Mouse (Mus musculus) testis, adult 2 months (tissue): Measurements from ENCODE around the gene Nwd2. TPM values are rescaled to one million over a fixed set of nuclear protein-coding genes. Genes with fewer than 3 reads are reported as not detected.

Source experiments
- H3K27ac ChIP-seq: fragments of 200-500 bp; 2 replicates; pipeline ENCODE4 v1.5.1; 2012; ENCODE audit warnings: low read depth, low read length; ENCODE audit not compliant: control insufficient read depth, insufficient read depth
- H3K27me3 ChIP-seq: fragments of 200-500 bp; 2 replicates; pipeline ENCODE4 v1.6.1; 2012; ENCODE audit warnings: mild to moderate bottlenecking, low read length, moderate library complexity; ENCODE audit not compliant: control insufficient read depth, insufficient read depth
- H3K36me3 ChIP-seq: fragments of 200-500 bp; 2 replicates; pipeline ENCODE4 v1.6.1; 2012; ENCODE audit warnings: mild to moderate bottlenecking, low read length; ENCODE audit not compliant: control insufficient read depth, insufficient read depth
- H3K4me1 ChIP-seq: fragments of 200-500 bp; 2 replicates; pipeline ENCODE4 v1.6.1; 2012; ENCODE audit warnings: low read length; ENCODE audit not compliant: control insufficient read depth, insufficient read depth
- H3K4me3 ChIP-seq: fragments of 200-500 bp; 2 replicates; pipeline ENCODE4 v1.5.1; 2012; ENCODE audit warnings: low read depth, mild to moderate bottlenecking, low read length, moderate library complexity, mixed read lengths; ENCODE audit not compliant: control insufficient read depth
- CTCF ChIP-seq: fragments of 200-500 bp; IDR thresholded peaks from 2 replicates; pipeline ENCODE4 v1.5.1; 2012; ENCODE audit warnings: low read depth, mild to moderate bottlenecking, inconsistent platforms, low read length, moderate library complexity; ENCODE audit not compliant: control insufficient read depth, insufficient read depth, insufficient replicate concordance
- POLR2A ChIP-seq: fragments of 200-500 bp; IDR thresholded peaks from 2 replicates; pipeline ENCODE4 v1.6.1; 2012; ENCODE audit warnings: low read depth, mild to moderate bottlenecking, inconsistent platforms, low read length, moderate library complexity; ENCODE audit not compliant: control insufficient read depth
- polyA plus RNA-seq: library from polyadenylated mRNA; depleted of rRNA; stranded (reverse); fragments of >200 nt; gene quantifications from 2 replicates; pipeline ENCODE4 v1.2.3, GENCODE M21; 2012

Gene Nwd2
- polyA plus RNA-seq, 1 experiment, result 0.84 TPM

GRCm38 (mm10) chr5:63755092-63755761, 106.3 kb downstream of the Nwd2 start:
- TF ChIP-seq CTCF (no peak), POLR2A (no peak)
- no peak overlapping the region for H3K27ac ChIP-seq
- H3K4me1 ChIP-seq, result no peaks in the 10 kb centered on the region
- no peaks in the 10 kb centered on the region for H3K27me3 ChIP-seq
- no peak overlapping the region for H3K4me3 ChIP-seq
- H3K36me3 ChIP-seq, result no peaks in the 10 kb centered on the region

DNA sequence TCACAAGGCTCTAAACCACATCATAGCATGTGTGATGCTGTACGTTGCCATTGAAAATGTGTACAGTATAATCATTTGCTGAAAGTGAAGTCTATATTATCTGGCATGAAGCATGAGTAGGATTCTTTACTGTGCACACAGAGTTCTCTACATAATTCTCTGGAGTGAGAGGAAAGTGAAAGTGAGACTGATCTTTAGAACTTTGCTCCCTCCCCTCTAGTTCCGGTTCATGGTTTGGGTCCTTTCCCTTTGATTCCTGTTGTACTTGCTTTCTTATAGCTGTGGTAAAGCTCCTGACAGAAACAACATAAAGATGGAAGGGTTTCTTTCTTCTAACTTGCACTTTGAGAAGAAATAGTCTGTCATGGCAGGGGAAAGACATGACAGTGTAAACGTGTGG, 107.0 kb downstream of the Nwd2 start:
- Histone ChIP-seq H3K27me3 (no peaks in the 10 kb centered on the region), H3K27ac (no peak overlapping the region), H3K36me3 (no peaks in the 10 kb centered on the region), H3K4me1 (no peaks in the 10 kb centered on the region), H3K4me3 (no peak overlapping the region)
- TF ChIP-seq POLR2A (no peak), CTCF (no peak)

GRCm38 (mm10) chr5:63765886-63766285, 117.0 kb downstream of the Nwd2 start:
- no peaks in the 10 kb centered on the region for H3K36me3 ChIP-seq
- TF ChIP-seq POLR2A, result no peak
- no peak for TF ChIP-seq CTCF
- no peak overlapping the region for H3K27ac ChIP-seq
- no peak overlapping the region for H3K4me3 ChIP-seq
- H3K27me3 ChIP-seq, result no peaks in the 10 kb centered on the region
- no peaks in the 10 kb centered on the region for H3K4me1 ChIP-seq

DNA sequence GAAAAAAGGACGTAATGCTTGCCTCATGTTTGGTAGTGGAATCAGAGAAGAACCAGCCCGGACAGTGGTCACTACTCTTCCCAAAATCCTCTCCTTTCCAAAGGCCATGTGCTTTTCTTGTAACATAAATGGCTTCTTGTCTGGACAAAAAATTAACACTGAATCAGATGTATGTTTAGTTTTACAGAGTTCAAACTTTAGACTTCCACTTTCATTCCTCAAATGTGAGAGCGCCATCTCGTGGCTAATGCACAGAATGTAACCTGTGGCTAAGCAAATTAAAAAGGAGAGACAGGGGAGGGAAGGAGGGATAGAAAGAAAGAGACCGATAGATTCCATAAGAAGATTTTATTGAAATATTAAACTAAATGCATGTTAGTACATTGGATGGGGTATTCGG, 117.8 kb downstream of the Nwd2 start:
- Histone ChIP-seq H3K4me1 (no peaks in the 10 kb centered on the region), H3K27me3 (no peaks in the 10 kb centered on the region), H3K36me3 (no peaks in the 10 kb centered on the region), H3K27ac (no peak overlapping the region), H3K4me3 (no peak overlapping the region)
- TF ChIP-seq POLR2A, result no peak
- no peak for TF ChIP-seq CTCF

GRCm38 (mm10) chr5:63767464-63767863, 118.6 kb downstream of the Nwd2 start:
- H3K36me3 ChIP-seq, result no peaks in the 10 kb centered on the region
- H3K4me3 ChIP-seq, result no peak overlapping the region
- H3K4me1 ChIP-seq, result no peaks in the 10 kb centered on the region
- TF ChIP-seq POLR2A (no peak), CTCF (no peak)
- H3K27me3 ChIP-seq, result no peaks in the 10 kb centered on the region
- no peak overlapping the region for H3K27ac ChIP-seq

DNA sequence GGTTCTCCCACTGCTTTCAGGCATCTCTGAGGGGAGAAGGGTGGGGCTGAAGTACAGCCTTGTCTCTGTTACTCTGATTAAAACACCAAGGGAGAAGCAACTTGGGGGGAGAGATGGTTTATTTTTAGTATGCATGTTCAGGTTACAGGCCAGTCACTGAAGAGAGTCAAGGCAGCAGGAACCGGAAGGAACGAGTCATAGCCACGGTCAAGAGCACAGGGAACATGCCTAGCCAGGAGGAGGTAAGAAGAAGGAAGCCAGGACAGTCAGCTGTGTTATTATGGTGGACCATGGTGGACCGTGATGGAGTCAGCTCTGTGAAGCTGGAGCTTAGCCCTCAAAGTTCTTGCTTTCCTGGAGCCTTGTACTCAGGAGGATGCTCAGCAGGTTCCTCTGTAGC, 119.3 kb downstream of the Nwd2 start:
- no peaks in the 10 kb centered on the region for H3K4me1 ChIP-seq
- no peaks in the 10 kb centered on the region for H3K36me3 ChIP-seq
- no peaks in the 10 kb centered on the region for H3K27me3 ChIP-seq
- no peak overlapping the region for H3K27ac ChIP-seq
- TF ChIP-seq CTCF (no peak), POLR2A (no peak)
- no peak overlapping the region for H3K4me3 ChIP-seq

DNA sequence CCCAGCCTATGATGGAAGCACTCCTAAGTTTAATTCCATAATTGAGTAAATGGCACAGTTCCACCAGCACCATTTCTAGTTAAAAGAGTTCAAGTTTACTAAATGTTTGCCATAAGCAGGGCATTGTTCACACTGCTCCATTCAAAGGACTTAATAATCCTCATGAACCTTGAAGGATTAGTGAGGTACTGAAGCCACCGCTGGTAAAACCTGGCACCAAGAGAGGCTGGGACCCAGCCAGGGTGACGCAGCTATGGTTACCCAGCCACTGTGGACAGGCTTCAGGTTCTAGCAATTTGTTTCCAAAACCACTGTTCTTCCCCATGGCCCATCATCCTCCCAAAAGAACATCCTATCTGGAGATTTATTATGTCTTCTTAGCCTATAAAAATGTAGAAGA, 124.1 kb downstream of the Nwd2 start:
- no peaks in the 10 kb centered on the region for H3K4me1 ChIP-seq
- H3K36me3 ChIP-seq, result no peaks in the 10 kb centered on the region
- H3K27ac ChIP-seq, result no peak overlapping the region
- no peak overlapping the region for H3K4me3 ChIP-seq
- TF ChIP-seq POLR2A, result no peak
- TF ChIP-seq CTCF, result no peak
- no peaks in the 10 kb centered on the region for H3K27me3 ChIP-seq

- H3K27me3 ChIP-seq, result no peaks in the 10 kb centered on the region
- no peaks in the 10 kb centered on the region for H3K36me3 ChIP-seq
- H3K27ac ChIP-seq, result no peak overlapping the region
- no peaks in the 10 kb centered on the region for H3K4me1 ChIP-seq
- TF ChIP-seq POLR2A (no peak), CTCF (no peak)
- no peak overlapping the region for H3K4me3 ChIP-seq
These were observed 124.7 kb downstream of the Nwd2 start for GRCm38 (mm10) chr5:63773603-63774002.
